Mouse (Mus musculus) stomach, postnatal 0 days (tissue): Measurements from ENCODE around the gene Gnptab. TPM values are rescaled to one million over a fixed set of nuclear protein-coding genes. Genes with fewer than 3 reads are reported as not detected.

Source experiments
- ATAC-seq: fragments of 200-750 bp; cut with Nextera tagmentation; 2 replicates; pipeline ENCODE4 v1.8.0; 2017; ENCODE audit not compliant: low FRiP score, low TSS enrichment
- DNase-seq: peaks from one replicate; pipeline ENCODE4 v3.0.0-alpha.2; 2016; ENCODE audit warnings: low spot score
- H3K27ac ChIP-seq: fragments of 300-500 bp; sonication (generic); replicated peaks from 2 replicates; pipeline ENCODE4 v1.5.1; 2014; ENCODE audit warnings: mild to moderate bottlenecking, control low read depth
- H3K27me3 ChIP-seq: fragments of 300-500 bp; sonication (generic); 2 replicates; pipeline ENCODE4 v1.6.1; 2014; ENCODE audit warnings: low read length; ENCODE audit not compliant: control insufficient read depth, insufficient read depth
- H3K36me3 ChIP-seq: fragments of 300-500 bp; sonication (generic); 2 replicates; pipeline ENCODE4 v1.6.1; 2014; ENCODE audit warnings: low read length, mixed read lengths; ENCODE audit not compliant: control insufficient read depth, insufficient read depth
- H3K4me1 ChIP-seq: fragments of 300-500 bp; sonication (generic); replicated peaks from 2 replicates; pipeline ENCODE4 v1.6.1; 2014; ENCODE audit warnings: antibody characterized with exemption; ENCODE audit not compliant: control insufficient read depth, insufficient read depth
- H3K4me2 ChIP-seq: fragments of 300-500 bp; sonication (generic); replicated peaks from 2 replicates; pipeline ENCODE4 v1.6.1; 2014; ENCODE audit warnings: low read depth, mild to moderate bottlenecking, control low read depth, moderate library complexity
- H3K4me3 ChIP-seq: fragments of 300-500 bp; sonication (generic); 2 replicates; pipeline ENCODE4 v1.5.1; 2014; ENCODE audit warnings: low read depth, low read length, control low read depth
- H3K9ac ChIP-seq: fragments of 300-500 bp; sonication (generic); 2 replicates; pipeline ENCODE4 v1.6.1; 2014; ENCODE audit warnings: mild to moderate bottlenecking, low read length, control low read depth, mixed read lengths
- H3K9me3 ChIP-seq: fragments of 300-500 bp; sonication (generic); 2 replicates; pipeline ENCODE4 v1.6.1; 2016; ENCODE audit warnings: low read length; ENCODE audit not compliant: control insufficient read depth
- CTCF ChIP-seq: IDR thresholded peaks from 2 replicates; pipeline ENCODE4 v1.5.1; 2016; ENCODE audit warnings: antibody characterized with exemption, low read depth, mild to moderate bottlenecking, moderate library complexity
- EP300 ChIP-seq: optimal IDR thresholded peaks from 2 replicates; pipeline ENCODE3; 2016; ENCODE audit warnings: antibody characterized with exemption
- WGBS: fragments of 180-500 bp; shearing (Covaris S2); extraction: QIAGEN DNeasy Blood & Tissue Kit; methylation state at CpG from one replicate; pipeline ENCODE4 v1.1.7; 2014; 5-methylcytosine and 5-hydroxymethylcytosine counted together
- polyA plus RNA-seq: library from polyadenylated mRNA; unstranded; fragments of >200 nt; fragmentation: Nextera tagmentation; extraction: Ambion mirVana; gene quantifications from 2 replicates; pipeline ENCODE4 v1.2.1, GENCODE M21; 2015

The Gnptab gene
- polyA plus RNA-seq, 1 experiment from 2014 or later = 4.4 TPM

DNA sequence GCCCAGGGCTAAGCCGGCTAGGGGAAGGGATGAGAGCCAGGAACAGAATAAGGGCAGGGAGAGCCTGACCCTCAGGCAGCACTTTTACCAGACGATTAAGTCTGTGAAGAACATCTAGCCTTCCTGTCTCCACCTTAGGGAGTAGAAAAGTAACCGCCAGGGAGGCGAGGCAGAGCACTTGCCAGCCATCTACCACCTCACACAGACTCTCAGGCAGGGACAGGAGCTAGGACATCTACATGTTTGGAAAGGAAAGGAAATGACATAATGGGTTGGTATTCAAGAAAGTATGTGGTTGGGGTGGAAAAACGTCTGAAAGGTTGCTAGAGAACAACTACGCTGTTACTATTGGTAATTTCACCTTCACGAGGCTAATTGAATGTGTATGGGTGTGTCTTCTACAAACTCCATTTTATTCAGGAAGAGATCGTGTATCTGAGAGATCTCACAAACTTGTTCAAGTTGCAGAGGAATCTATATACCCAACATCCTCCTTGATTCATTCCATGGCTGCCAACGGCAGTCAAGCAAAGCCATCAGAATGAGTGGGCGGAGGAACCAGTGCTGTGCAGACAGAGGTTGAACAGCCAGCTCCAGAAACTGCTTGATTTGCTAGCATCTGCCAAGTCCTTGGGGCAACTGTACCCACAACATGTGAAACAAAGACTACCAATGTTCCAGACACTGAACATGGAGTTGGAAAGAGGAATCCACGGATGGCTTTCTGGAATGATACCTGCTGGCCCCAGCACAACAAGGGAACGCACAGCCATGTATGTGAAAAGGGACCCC, 32.3 kb upstream of the Gnptab start:
- H3K4me3 ChIP-seq = peak overlapping the region; percentile 4; the same call in 1 of the 2 replicates
- no peak for ATAC-seq
- H3K9ac ChIP-seq = no peak overlapping the region
- no peak for DNase-seq
- TF ChIP-seq CTCF (no peak), EP300 (no peak)
- peak overlapping the region; percentile 29 for H3K4me2 ChIP-seq
- H3K27me3 ChIP-seq = no peaks in the 10 kb centered on the region
- H3K9me3 ChIP-seq = no peaks in the 10 kb centered on the region
- peak overlapping the region; percentile 88 for H3K27ac ChIP-seq
- no peaks in the 10 kb centered on the region for H3K4me1 ChIP-seq
- H3K36me3 ChIP-seq = no peaks in the 10 kb centered on the region
- WGBS = 62% methylated on average over 12 of the region's 12 CpGs

DNA sequence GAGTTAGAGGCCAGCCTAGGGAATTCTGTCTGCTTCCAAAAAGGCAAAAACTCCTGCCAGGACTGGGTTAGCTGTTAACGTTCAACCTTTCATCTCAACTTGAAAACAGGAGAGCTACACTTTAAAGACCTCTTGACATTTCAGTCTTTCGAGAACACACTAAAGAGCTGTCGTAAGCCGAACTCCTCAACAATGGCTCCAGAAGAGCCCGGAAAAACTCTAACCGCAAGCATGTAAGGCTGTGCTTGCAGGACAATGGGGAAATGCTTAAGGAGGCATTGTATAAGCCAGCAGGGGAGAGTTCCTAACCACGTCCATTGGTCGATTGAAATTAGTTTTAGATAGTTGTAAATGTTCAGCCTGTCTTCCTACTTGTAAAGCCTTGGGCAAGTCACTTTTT, 29.1 kb upstream of the Gnptab start:
- Histone ChIP-seq H3K4me3 (no peak overlapping the region), H3K9me3 (no peaks in the 10 kb centered on the region), H3K27me3 (no peaks in the 10 kb centered on the region), H3K9ac (no peak overlapping the region), H3K4me2 (no peak overlapping the region), H3K27ac (no peak overlapping the region), H3K4me1 (no peaks in the 10 kb centered on the region), H3K36me3 (no peaks in the 10 kb centered on the region)
- no peak for ATAC-seq
- no peak for DNase-seq
- 53% methylated on average over 8 of the region's 8 CpGs for WGBS
- TF ChIP-seq EP300 = no peak
- TF ChIP-seq CTCF = no peak

DNA sequence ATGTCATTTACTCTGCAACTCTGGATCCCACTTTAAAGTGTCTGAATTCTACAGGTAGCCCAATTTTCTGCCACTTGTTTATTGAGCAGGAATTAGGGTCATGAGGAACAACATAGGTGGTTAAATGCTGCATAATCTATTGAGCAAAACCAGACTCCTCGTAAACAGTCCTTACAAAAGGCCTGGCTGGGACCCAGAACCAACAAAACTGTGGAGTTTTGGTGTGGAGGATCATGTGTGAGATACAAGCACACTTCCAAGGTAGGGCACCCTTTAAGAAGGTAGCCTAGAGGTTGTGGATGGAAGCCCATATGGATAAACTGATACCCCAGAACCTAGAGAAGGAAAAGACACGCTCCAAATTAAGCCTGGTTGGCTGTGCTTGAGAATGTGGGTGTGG, 28.2 kb upstream of the Gnptab start:
- H3K9ac ChIP-seq = no peak overlapping the region
- DNase-seq (no peak), ATAC-seq (no peak)
- no peaks in the 10 kb centered on the region for H3K36me3 ChIP-seq
- H3K4me1 ChIP-seq = no peaks in the 10 kb centered on the region
- 56% methylated on average over 2 of the region's 2 CpGs for whole genome bisulfite sequencing
- no peaks in the 10 kb centered on the region for H3K27me3 ChIP-seq
- H3K4me3 ChIP-seq = no peak overlapping the region
- H3K9me3 ChIP-seq = no peaks in the 10 kb centered on the region
- H3K4me2 ChIP-seq = no peak overlapping the region
- no peak overlapping the region for H3K27ac ChIP-seq
- TF ChIP-seq EP300 (no peak), CTCF (no peak)

DNA sequence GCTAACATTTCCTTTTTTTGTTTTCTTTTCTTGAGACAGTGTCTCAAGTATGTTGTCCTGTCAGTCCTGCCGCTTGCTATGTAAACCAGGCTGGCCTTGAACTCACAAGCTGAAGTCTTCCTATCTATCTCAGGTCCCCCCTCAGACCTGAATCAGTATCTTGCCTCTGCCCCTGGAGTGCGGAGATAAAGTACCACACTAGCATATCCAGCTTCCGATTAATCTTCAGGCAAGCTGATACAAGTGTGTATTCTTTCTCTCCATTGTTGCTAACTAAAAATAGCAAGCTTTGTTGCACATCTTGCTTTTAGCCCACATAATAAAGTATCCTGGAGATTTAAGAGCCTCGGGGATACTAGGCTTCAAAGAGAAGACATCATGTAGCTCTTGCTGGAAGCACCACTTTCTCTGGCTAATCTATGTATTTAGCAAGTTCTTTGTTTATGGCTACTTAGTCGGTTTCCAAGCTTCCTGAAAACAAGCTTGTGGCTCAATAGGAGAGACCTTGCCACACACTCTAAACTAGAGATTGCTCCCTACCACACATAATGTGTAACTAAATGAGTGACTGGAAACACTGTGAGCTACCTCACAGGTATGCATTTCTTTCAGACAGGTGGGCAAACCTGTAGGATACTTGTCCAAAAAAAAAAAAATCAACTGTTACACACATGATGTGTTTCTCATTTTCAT, 27.4 kb upstream of the Gnptab start:
- no peak for DNase-seq
- Histone ChIP-seq H3K27me3 (no peaks in the 10 kb centered on the region), H3K27ac (no peak overlapping the region), H3K9ac (no peak overlapping the region), H3K4me1 (0 out of 2 replicates have a peak, but pooled peaks cover under 1% of the 10 kb centered on the region), H3K4me3 (no peak overlapping the region), H3K9me3 (no peaks in the 10 kb centered on the region), H3K4me2 (no peak overlapping the region), H3K36me3 (no peaks in the 10 kb centered on the region)
- ATAC-seq = no peak
- WGBS = 51% methylated on average over 5 of the region's 5 CpGs
- TF ChIP-seq EP300 (no peak), CTCF (no peak)

GRCm38 (mm10) chr10:88352549-88352948, 26.4 kb upstream of the Gnptab start:
- TF ChIP-seq CTCF (no peak), EP300 (no peak)
- no peak for ATAC-seq
- 63% methylated on average over 2 of the region's 2 CpGs for WGBS
- no peak overlapping the region for H3K9ac ChIP-seq
- no peak overlapping the region for H3K4me3 ChIP-seq
- no peaks in the 10 kb centered on the region for H3K36me3 ChIP-seq
- DNase-seq = no peak
- H3K4me2 ChIP-seq = no peak overlapping the region
- H3K27me3 ChIP-seq = no peaks in the 10 kb centered on the region
- no peak overlapping the region for H3K27ac ChIP-seq
- H3K4me1 ChIP-seq = 0 out of 2 replicates have a peak, but pooled peaks cover 2% of the 10 kb centered on the region
- no peaks in the 10 kb centered on the region for H3K9me3 ChIP-seq

GRCm38 (mm10) chr10:88354599-88354998, 24.3 kb upstream of the Gnptab start:
- H3K4me1 ChIP-seq = 0 out of 2 replicates have a peak, but pooled peaks cover 2% of the 10 kb centered on the region
- H3K27me3 ChIP-seq = no peaks in the 10 kb centered on the region
- WGBS = 59% methylated on average over 5 of the region's 5 CpGs
- no peak overlapping the region for H3K9ac ChIP-seq
- H3K4me2 ChIP-seq = no peak overlapping the region
- DNase-seq (no peak), ATAC-seq (no peak)
- no peak for TF ChIP-seq EP300
- TF ChIP-seq CTCF = no peak
- no peaks in the 10 kb centered on the region for H3K36me3 ChIP-seq
- H3K27ac ChIP-seq = no peak overlapping the region
- no peaks in the 10 kb centered on the region for H3K9me3 ChIP-seq
- H3K4me3 ChIP-seq = no peak overlapping the region
